Mouse (Mus musculus): ENCODE measurements at regions not wholly inside any gene's neighbourhood (a gene's known extent, or its start where the extent isn't known, plus 50 kb on each side); places are given as distances from the start of the nearest gene placed in this dataset.

DNA sequence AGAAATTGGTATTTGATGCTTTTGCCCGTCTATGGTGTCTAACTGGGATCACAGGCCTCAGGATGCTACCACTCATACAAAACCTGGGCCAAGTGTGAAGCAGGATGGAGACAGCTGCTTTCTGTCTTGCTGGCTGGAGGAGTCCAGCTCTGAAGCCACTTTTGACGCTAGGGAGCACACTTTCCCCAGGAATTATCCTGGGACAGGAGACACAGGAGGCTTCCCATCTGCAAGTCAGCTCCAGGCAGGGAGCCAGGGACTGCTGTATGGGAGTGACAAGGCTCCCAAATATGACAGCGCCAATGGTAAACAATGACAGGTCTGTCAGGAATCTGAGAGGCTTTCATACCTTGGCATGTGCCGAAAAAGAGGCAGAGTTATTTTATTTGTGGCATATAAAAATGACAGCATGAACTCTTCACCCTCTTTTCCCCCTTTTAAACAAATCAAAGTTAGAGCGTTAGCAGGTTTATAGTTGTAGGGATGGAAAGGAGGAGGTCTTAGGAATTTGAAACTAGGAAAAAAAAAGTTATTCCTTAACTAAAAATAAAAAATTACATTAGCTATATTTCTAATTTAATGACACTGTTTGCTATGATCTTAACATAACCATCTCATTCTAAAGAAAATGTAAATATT lies 938.9 kb upstream of the Slc10a2 start:
- TF ChIP-seq ZNF384 (IDR thresholded peaks at IDR 0.05; ENCODE audit: low read depth, low read length), result no peak
- TF ChIP-seq TBP (IDR thresholded peaks at IDR 0.05; ENCODE audit: low read depth, low read length), result no peak
- no peak for TF ChIP-seq ELF1 (IDR thresholded peaks at IDR 0.05; ENCODE audit: low read depth, low read length)
- no peak for TF ChIP-seq EP300 (IDR thresholded peaks at IDR 0.05; ENCODE audit: low read depth in 1 of 2, low read length in 2 of 2)
- no peak for TF ChIP-seq CTCF (IDR thresholded peaks at IDR 0.05 in 2 of 3, conservative IDR thresholded peaks at IDR 0.05 in 1 of 3; ENCODE audit: control insufficient read depth in 1 of 3, insufficient read depth in 1 of 3, low read depth in 2 of 3, low read length in 3 of 3, poor library complexity in 1 of 3, severe bottlenecking in 1 of 3)
- no peak for TF ChIP-seq POLR2A (IDR thresholded peaks at IDR 0.05; ENCODE audit: control insufficient read depth in 1 of 2, insufficient read depth in 1 of 2, low read depth in 1 of 2, low read length in 2 of 2, poor library complexity in 1 of 2)
- no peak for TF ChIP-seq MAX (IDR thresholded peaks at IDR 0.05; ENCODE audit: low read length)
- TF ChIP-seq RCOR1 (IDR thresholded peaks at IDR 0.05; ENCODE audit: low read depth, low read length), result no peak
